Mouse (Mus musculus): ENCODE data around the gene Vamp9.

Vamp9 gene

GRCm38 (mm10) chr5:99906181-99906956 is at the start of gene Vamp9:
TSS of gene Vamp9 (plus strand) at chr5:99906254.
- no peak for DNase-seq (ENCODE audit: low read depth, low spot score)

DNA sequence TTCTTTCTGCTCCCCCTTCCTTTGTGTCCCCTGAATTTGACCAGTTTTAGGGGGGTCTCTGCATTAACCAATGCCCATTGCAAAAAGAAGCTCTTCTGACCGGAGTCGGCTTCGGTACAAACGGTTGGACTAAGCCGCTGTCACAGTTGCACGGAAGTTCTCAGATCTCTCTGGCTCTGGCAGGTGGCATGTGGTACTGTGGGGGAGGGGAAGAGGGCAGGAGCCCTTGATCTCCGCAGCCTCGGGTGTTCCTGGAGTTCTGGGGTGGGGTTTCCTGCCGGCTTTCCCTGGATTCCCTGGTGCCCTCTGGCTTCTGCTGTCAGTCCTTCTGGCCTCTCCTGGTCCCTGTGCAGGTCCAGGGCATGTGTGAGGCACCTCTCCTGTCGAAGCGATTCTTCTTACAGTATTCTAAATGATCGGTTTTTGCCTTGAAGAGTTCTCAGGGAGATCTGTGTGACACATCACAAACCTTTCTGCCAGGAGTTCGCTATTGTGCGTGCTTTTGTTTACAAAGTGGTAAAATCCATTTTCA is 48.9 kb upstream of the Vamp9 start:
- DNase-seq (ENCODE audit: low read depth, low spot score), result no peak

DNA sequence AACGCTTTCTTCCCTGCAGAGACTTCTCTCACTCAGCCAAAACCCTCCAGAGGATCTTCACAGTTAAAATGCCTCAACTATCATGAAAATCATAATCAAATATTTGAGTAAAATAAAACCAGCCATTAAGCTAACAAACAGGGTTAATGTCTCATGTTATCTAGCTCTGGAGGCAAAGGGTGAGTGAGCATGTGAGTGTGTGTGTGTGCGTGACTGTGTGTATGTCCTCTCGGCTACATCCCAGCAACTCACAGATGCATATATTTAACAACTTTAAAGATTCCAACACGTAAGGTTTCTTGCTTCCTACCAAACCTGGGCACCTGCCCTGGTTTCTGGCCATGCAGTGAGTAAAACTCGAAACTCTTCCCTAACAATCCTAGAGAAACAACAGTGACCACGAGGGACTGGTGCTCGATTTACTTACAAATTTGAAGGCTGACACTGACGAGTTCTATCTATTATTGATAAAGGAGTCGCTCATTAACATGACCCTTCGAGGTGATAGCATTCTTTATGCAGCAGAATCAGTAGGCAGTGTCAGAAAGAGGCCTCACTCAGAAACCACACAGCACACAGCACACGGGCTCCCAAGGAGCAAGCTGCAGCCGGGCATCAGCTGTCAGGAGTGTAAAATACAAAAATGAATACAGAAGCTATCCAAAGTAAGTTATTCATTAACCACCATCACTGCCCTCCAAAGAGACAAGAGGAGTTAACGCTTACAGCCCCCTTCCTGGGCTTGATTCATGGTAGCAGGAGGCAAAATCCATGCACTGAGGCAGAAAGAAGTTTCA is 46.2 kb upstream of the Vamp9 start:
- no peak for DNase-seq (ENCODE audit: low read depth, low spot score)

DNA sequence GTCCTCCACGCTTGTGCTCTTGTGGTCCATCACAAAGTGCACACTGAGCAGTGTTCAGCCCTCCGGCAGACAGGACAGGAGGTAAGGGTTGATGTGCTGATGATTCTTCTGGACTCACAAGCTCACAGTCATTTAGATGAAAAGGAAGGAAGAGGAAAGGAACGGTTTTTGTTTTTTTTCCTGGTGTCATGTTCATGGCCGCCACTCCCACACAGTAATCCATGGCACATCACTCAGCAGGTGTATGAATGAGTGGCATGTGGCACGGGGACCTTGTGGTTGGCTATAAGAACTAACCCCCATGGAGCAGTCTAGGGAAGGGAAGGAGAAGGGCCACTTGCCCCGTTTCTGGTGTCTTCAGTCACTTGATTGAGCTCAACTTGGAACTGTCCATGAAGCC is 44.2 kb upstream of the Vamp9 start:
- no peak for DNase-seq (ENCODE audit: low read depth, low spot score)

- DNase-seq (ENCODE audit: low read depth, low spot score), result no peak
These were observed 42.2 kb upstream of the Vamp9 start for GRCm38 (mm10) chr5:99863656-99864380.

GRCm38 (mm10) chr5:99865779-99866178 is 40.3 kb upstream of the Vamp9 start:
- DNase-seq (ENCODE audit: low read depth, low spot score), result no peak

DNA sequence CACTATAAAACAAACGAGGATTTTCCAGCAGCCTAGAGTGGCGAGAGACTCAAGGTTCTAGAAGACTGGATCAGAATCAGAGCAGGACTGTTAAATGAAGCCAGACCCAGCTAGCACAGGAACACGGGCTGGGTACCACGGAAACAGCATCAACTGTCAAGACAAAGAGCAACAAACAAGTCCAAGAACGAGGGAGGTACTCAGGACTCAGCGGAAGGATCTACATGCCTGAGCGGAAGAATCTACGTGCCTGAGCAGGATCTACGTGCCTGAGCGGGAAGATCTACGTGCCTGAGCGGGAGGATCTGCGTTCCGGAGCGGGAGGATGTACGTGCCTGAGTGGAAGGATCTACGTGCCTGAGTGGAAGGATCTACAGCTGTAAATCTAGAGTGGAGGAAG is 37.8 kb upstream of the Vamp9 start:
- DNase-seq (ENCODE audit: low read depth, low spot score), result no peak

- no peak for DNase-seq (ENCODE audit: low read depth, low spot score)
These were observed 37.1 kb upstream of the Vamp9 start for GRCm38 (mm10) chr5:99868923-99869322.

- DNase-seq (ENCODE audit: low read depth, low spot score), result no peak
These were observed 28.5 kb upstream of the Vamp9 start for GRCm38 (mm10) chr5:99877565-99877964.

DNA sequence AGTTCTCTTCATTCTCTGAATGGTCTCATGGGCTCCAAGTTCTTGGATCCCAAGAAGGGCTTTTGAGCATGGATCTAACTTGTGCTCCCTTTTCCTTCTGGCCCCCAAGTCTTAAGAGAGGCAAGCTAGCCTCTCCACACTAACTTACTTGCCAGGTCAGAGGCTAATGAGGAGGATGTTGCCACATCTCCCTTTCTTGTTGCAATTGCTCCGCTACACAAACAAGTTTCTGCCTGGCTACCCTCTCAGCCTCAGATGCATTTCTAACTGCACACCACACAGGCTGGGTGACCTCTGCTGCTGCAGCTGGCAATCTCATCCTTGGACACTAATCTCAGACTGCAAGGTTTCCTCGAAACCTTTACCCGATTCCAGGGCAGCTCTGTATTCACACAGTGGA is 23.6 kb upstream of the Vamp9 start:
- no peak for DNase-seq (ENCODE audit: low read depth, low spot score)

GRCm38 (mm10) chr5:99884035-99884434 is 22.0 kb upstream of the Vamp9 start:
- peak; percentile 8 for DNase-seq (ENCODE audit: low read depth, low spot score)

- DNase-seq (ENCODE audit: low read depth, low spot score), result no peak
These were observed 18.9 kb upstream of the Vamp9 start for GRCm38 (mm10) chr5:99887133-99887532.

DNA sequence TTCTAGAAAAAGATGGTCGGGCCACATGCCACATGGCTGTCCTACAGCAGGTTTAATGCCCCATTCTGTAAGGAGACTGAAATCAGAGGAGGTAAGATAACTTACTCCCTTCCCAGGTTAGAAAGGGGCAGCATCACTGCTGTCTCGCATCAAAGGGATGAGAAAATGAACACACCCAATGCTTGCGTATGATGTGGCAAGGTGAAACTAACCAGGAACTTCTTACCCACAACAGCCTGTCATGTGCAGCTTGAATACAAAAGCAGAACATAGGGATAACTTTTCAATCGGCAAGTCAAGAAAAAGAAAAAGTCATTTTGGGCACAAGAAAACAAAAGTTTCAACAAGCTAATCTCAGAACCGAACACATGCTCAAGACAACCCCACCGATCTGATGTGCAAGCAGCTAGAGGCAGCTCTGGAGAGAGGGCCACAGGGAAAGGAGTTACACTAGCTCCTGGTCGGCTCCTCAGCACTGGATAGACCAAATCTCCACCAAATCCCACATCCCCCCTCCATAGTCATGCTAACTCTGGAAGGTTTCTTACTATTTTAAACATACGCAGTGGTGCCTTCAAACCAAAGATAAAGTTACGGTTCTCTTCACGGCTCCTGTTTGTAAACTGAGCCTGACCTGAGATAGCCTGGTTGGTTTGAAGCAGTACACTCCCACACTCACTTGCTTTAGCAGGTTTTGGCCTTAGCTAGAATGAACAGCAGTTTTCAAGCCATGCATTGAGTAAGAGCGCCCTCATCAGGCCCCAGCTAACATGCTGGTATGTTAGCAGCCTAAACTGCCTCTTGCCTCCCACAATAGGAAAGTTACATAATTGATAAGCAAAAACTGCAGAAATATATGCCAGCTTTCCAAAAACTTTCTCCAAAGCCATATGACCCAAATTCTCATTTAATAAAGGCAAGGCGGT is 14.3 kb upstream of the Vamp9 start:
- peak; percentile 9 for DNase-seq (ENCODE audit: low read depth, low spot score)

- peak; percentile 36 for DNase-seq (ENCODE audit: low read depth, low spot score)
These were observed 6.0 kb upstream of the Vamp9 start for GRCm38 (mm10) chr5:99900041-99900440.

DNA sequence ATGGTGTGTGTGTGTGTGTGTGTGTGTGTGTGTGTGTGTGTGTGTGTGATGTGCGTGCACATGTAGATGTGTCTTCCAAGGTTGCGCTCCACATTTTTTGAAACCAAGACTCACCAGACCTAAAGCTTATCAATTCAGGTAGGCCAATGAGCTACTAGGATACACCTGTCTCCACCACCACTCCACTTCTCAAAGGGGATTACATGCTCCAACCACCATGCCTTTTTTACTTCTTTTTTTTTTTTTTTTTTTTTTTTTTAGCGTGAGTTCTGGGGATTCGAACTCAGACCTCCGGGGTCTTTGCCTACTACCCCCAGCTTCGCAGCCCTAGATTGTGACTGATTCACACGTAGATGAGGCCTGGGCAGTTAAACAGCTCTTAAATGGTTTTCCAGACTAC is 323 bp upstream of the Vamp9 start:
- DNase-seq (ENCODE audit: low read depth, low spot score), result no peak

DNA sequence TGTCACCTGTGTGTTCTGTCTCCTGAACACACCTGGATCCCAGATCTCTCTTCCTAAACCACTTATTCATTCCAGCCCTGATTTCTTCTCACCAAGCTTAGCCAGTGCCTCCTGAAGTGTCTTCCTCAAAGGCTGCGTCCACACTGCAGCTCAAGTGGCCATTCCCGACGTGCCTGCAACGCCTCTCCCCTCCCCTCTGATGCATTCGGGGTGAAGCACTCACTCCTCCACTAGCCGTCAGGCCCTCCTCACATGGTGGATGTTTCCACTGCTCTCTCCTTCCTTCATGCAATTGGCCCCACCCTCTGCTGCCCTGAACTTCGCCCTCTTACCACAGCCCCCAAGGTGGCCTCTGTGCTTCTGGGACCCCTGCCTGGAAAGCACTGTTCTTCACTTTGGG is 9.4 kb downstream of the Vamp9 start:
- DNase-seq (ENCODE audit: low read depth, low spot score), result no peak

- no peak for DNase-seq (ENCODE audit: low read depth, low spot score)
These were observed 16.0 kb downstream of the Vamp9 start for GRCm38 (mm10) chr5:99922033-99922432.

DNA sequence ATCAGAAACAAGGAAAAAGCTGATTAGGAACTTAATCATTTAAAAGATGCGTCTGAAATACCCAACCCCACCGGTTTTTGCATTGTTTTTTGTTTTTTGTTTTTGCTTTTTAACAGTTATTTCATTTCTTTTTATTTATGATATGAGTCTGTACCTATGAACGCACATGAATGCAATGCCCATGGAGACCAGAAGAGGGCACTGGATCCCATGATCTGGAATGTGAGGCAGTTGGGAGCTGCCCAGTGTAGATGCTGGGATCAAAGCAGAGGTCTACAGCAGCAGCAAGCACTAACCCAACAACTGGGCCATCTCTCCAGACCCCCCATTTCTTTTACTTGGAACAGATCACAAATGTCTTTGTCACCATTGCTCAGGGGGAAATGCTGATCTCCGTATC is 21.9 kb downstream of the Vamp9 start:
- peak; percentile 82 for DNase-seq (ENCODE audit: low read depth, low spot score)

GRCm38 (mm10) chr5:99931910-99932309 is 25.9 kb downstream of the Vamp9 start:
- DNase-seq (ENCODE audit: low read depth, low spot score), result no peak

DNA sequence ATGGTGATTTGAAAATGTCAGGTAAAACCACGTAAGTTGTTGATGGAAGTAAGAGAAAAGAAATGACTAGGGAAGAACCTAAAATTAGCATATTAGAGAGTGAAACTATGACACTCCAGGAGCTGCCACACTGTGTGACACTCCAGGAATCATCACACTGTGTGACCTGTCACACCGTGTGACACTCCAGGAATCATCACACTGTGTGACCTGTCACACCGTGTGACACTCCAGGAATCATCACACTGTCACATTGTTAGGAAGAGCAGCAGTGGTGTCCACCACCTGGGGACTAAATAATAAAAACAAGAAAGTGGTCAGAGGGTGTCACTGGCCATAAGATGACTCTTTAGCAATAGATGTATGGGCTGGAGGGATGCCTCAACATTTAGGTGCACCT is 33.4 kb downstream of the Vamp9 start:
- no peak for DNase-seq (ENCODE audit: low read depth, low spot score)

DNA sequence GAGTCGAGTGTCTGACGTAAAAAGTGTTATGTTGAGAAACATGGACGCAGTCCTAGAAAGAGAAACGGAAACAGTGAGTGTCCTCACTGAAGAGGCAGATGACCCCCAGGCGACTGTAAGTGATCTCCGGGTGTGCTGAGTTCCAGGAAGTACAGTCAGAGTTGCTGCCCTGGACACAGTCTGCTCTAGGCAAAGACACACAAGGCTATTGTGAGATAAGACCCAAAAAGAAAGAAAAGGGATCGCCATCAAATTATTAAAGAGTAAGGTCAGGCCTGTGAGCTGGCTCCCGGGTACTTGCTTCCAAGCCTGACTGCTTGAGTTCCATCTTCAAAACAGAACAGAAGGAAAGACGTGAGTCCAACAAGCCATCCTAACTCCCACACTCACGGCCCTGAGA is 35.2 kb downstream of the Vamp9 start:
- no peak for DNase-seq (ENCODE audit: low read depth, low spot score)

Measured in 3T3-L1 (cell line).